Mouse (Mus musculus) liver, embryonic 13.5 days (tissue): ENCODE measurements around the gene Trdmt1. TPM values are rescaled to one million over a fixed set of nuclear protein-coding genes. Genes with fewer than 3 reads are reported as not detected.

Experiments used
- polyA plus RNA-seq: library from polyadenylated mRNA; unstranded; fragments of >200 nt; fragmentation: Nextera tagmentation; extraction: Ambion mirVana; gene quantifications from 2 replicates; pipeline ENCODE4 v1.2.1, GENCODE M21; 2015

Gene Trdmt1
- polyA plus RNA-seq, 1 experiment from 2014 or later, result 4.8 TPM

Other genes with a start within 250 kb of the Trdmt1 start
- 0.03 and 0.06 TPM in 2 replicates for gene Cubn, start 52.9 kb downstream of the Trdmt1 start, polyA plus RNA-seq
- gene Vim, start 29.3 kb upstream of the Trdmt1 start, polyA plus RNA-seq, result 95.1 and 97.9 TPM in 2 replicates
- 0.09 TPM in 1 of 2 replicates, not detected in the other for gene St8sia6, start 249.4 kb upstream of the Trdmt1 start, polyA plus RNA-seq